Mouse (Mus musculus): ENCODE results near the gene Pik3ap1. TPM values are rescaled to one million over a fixed set of nuclear protein-coding genes. Genes with fewer than 3 reads are reported as not detected.

Gene Pik3ap1
- polyA plus RNA-seq, 1 experiment, result 0.05 TPM

DNA sequence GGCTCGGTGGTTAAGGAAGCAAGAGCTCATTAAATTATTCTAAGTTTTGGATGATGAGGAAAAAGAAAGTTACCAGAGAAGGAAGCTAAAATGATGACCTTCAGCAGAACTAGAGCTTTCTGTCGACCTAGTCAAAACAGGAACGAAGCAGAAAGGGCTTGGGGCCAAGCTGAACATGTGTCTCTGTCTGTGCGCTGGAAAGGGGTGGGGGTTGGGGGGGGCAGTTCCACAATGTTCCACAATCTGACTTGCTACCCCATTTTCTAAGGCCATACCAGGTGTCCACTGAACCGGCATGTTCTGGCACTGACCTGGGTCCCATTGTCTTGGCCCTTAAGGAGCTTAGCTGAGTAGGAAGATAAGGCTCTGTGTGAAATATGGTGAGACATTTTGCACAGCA lies 43.2 kb downstream of the Pik3ap1 start:
- no peaks in the 10 kb centered on the region for H3K36me3 ChIP-seq (ENCODE audit: control insufficient read depth)
- H3K4me1 ChIP-seq (ENCODE audit: control insufficient read depth), result peaks cover 3% of the 10 kb centered on the region

DNA sequence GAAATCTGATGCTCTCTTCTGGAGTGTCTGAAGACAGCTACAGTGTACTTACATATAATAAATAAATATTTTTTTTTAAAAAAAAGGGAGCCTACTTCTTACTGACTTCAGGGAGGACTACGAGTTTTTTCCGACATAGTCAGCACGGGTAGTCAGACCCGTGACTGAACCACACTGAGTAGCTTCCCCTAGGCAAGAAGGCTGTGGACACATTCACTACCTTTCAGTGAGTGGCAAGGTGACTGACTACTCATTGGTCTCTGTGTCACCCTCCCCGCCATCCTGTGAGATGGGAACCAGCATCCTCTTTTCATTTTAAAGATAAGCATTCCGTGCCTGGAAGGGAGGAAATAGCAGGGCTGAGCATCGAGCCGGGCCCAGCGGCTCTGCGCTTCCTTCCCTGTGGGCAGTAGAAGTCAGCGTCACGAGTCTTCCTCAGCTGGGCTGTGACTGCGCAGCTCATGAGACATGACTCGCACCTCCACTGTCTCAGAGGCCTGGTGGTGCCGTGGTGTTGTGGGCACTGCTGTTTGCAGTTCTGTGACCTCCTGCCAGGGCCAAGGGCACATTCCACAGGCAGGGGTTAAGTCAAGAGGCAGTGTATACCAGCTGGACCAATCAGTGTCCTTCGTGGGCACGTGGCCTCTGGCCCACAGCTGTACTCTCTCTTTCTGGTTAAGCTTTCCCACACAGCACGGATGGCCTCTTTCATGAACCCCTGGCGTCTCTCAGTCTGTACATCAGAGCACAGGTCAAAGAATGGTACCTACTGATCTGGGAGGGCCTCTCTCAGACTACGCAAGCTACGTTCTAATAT lies 45.7 kb downstream of the Pik3ap1 start:
- peaks cover 3% of the 10 kb centered on the region for H3K4me1 ChIP-seq (ENCODE audit: control insufficient read depth)
- TF ChIP-seq GATA1 (IDR thresholded peaks at IDR 0.05; ENCODE audit: low read length) (no peak), TAL1 (IDR thresholded peaks at IDR 0.05; ENCODE audit: low read length) (no peak)
- no peak overlapping the region for H3K4me3 ChIP-seq (replicated peaks)

More for the DNA sequence above, 43.2 kb downstream of the Pik3ap1 start:
- TF ChIP-seq TAL1 (IDR thresholded peaks at IDR 0.05; ENCODE audit: low read length), result no peak
- TF ChIP-seq GATA1 (IDR thresholded peaks at IDR 0.05; ENCODE audit: low read length), result no peak
- H3K9me3 ChIP-seq (ENCODE audit: control insufficient read depth, low read length), result no peaks in the 10 kb centered on the region
- H3K27me3 ChIP-seq (ENCODE audit: control insufficient read depth), result peaks cover 4% of the 10 kb centered on the region; the same call in 1 of the 2 replicates
- no peak overlapping the region for H3K4me3 ChIP-seq (replicated peaks)

DNA sequence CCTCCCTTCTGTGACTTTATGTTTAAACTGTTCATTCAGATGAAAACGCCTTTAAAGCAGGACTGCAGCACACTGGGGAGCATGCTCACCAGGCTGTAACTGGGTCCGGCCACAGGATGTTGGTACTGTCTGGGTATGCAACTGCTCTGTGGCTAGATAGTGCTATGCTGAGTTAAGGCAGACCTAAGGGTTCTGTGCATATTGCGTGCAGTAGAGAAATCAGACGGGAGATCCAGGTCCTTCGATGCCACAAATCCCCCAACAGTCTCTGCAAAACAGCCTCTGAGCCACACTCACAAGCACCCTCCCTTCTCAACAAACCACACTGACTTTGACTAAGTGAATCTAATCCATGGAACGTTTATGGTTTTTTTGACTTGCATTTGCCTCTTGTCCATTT lies 46.5 kb downstream of the Pik3ap1 start:
- H3K4me3 ChIP-seq (replicated peaks), result no peak overlapping the region
- H3K27me3 ChIP-seq (ENCODE audit: control insufficient read depth), result peaks cover 4% of the 10 kb centered on the region; the same call in 1 of the 2 replicates
- H3K4me1 ChIP-seq (ENCODE audit: control insufficient read depth), result peaks cover 3% of the 10 kb centered on the region
- no peaks in the 10 kb centered on the region for H3K36me3 ChIP-seq (ENCODE audit: control insufficient read depth)
- H3K9me3 ChIP-seq (ENCODE audit: control insufficient read depth, low read length), result no peaks in the 10 kb centered on the region
- no peak for TF ChIP-seq TAL1 (IDR thresholded peaks at IDR 0.05; ENCODE audit: low read length)
- TF ChIP-seq GATA1 (IDR thresholded peaks at IDR 0.05; ENCODE audit: low read length), result no peak

More for the DNA sequence above, 45.7 kb downstream of the Pik3ap1 start:
- Histone ChIP-seq H3K36me3 (ENCODE audit: control insufficient read depth) (no peaks in the 10 kb centered on the region), H3K27me3 (ENCODE audit: control insufficient read depth) (peaks cover 4% of the 10 kb centered on the region; the same call in 1 of the 2 replicates), H3K9me3 (ENCODE audit: control insufficient read depth, low read length) (no peaks in the 10 kb centered on the region)

DNA sequence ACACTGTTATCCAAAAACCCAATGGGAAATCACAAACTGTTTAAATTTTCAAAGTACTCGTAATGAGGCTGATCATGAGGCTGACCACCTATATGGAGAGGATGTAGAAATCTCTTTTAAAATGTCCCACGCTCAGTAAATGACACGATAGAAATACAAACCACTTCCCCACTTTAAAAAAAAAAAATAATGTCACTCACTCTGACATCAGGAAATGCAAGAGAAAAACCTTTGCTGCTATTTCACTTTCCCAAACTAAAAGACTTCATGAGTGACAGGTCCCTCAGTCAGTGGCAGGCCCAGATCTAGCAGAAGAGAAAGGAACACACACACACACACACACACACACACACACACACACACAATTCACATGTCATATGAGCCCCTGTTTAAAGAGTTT lies 49.2 kb downstream of the Pik3ap1 start:
- Histone ChIP-seq H3K27me3 (ENCODE audit: control insufficient read depth) (peaks cover 4% of the 10 kb centered on the region; the same call in 1 of the 2 replicates), H3K9me3 (ENCODE audit: control insufficient read depth, low read length) (no peaks in the 10 kb centered on the region), H3K4me1 (ENCODE audit: control insufficient read depth) (peaks cover 3% of the 10 kb centered on the region), H3K4me3 (replicated peaks) (no peak overlapping the region), H3K36me3 (ENCODE audit: control insufficient read depth) (no peaks in the 10 kb centered on the region)
- TF ChIP-seq GATA1 (IDR thresholded peaks at IDR 0.05; ENCODE audit: low read length) (no peak), TAL1 (IDR thresholded peaks at IDR 0.05; ENCODE audit: low read length) (no peak)

DNA sequence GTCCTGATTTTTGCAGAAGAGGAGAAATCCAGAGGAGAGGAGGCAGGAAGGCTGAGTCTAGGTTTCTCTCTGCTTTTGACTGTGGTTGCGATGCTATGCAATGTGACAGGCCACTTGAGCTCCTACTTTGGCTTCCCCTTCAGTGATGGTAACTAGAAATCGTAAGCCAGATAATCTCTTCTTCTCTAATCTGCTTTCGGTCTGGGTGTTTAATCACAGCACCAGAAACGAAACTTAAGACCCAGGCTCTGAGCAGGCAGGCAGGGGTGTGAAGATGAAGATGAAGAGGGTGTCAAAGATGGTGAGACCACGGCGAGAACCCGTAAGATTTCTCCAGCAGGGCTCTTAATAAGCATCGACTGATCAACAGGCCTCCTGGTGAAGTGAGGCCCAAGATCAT lies 51.9 kb downstream of the Pik3ap1 start:
- Histone ChIP-seq H3K36me3 (ENCODE audit: control insufficient read depth) (no peaks in the 10 kb centered on the region), H3K4me1 (ENCODE audit: control insufficient read depth) (no peaks in the 10 kb centered on the region), H3K4me3 (replicated peaks) (no peak overlapping the region), H3K9me3 (ENCODE audit: control insufficient read depth, low read length) (no peaks in the 10 kb centered on the region), H3K27me3 (ENCODE audit: control insufficient read depth) (no peaks in the 10 kb centered on the region)
- TF ChIP-seq GATA1 (IDR thresholded peaks at IDR 0.05; ENCODE audit: low read length) (no peak), TAL1 (IDR thresholded peaks at IDR 0.05; ENCODE audit: low read length) (no peak)

DNA sequence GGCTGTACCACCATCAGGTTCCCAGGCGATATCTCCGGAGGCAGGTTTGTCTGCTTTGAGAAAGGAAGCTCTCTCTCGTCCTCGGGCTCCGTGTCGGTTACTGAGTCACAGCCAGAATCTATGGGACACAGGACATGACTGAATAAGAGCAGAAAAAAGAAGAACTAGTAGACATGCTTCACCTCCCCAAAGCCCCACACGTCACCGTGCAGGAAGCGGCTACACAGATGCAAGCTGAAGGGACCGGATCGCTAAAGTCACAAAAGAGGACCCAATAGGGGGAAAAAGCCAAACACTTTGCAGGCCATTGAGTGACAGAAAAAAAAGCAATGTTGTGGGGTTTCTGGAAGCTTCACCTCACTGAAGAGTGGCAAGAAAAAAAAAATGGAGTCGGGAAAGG lies 52.7 kb downstream of the Pik3ap1 start:
- Histone ChIP-seq H3K36me3 (ENCODE audit: control insufficient read depth) (no peaks in the 10 kb centered on the region; the same call in 1 of the 2 replicates), H3K4me3 (replicated peaks) (no peak overlapping the region), H3K9me3 (ENCODE audit: control insufficient read depth, low read length) (no peaks in the 10 kb centered on the region), H3K4me1 (ENCODE audit: control insufficient read depth) (no peaks in the 10 kb centered on the region), H3K27me3 (ENCODE audit: control insufficient read depth) (no peaks in the 10 kb centered on the region)
- TF ChIP-seq TAL1 (IDR thresholded peaks at IDR 0.05; ENCODE audit: low read length), result no peak
- TF ChIP-seq GATA1 (IDR thresholded peaks at IDR 0.05; ENCODE audit: low read length), result no peak

DNA sequence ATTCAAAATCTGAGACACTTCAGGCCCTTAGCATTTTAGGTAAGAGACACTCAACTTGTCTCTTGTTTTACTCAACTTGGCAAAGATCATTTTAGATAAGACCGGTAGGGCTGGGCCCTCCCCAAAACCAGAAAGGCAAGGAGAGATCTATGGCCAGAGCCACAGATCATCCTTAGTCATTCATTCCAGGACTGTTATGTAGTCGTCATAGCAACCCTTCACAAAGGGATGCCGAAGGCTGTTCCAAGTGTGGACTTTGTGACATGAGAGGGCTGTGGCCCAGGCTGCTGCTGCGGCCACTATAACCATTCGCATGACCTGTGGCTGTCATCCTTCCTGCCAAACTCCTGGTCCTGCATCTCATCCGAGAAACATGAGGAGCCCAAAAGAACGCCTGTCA lies 54.5 kb downstream of the Pik3ap1 start:
- Histone ChIP-seq H3K27me3 (ENCODE audit: control insufficient read depth) (no peaks in the 10 kb centered on the region), H3K36me3 (ENCODE audit: control insufficient read depth) (no peaks in the 10 kb centered on the region; the same call in 1 of the 2 replicates), H3K9me3 (ENCODE audit: control insufficient read depth, low read length) (no peaks in the 10 kb centered on the region), H3K4me3 (replicated peaks) (no peak overlapping the region), H3K4me1 (ENCODE audit: control insufficient read depth) (no peaks in the 10 kb centered on the region)
- TF ChIP-seq TAL1 (IDR thresholded peaks at IDR 0.05; ENCODE audit: low read length) (no peak), GATA1 (IDR thresholded peaks at IDR 0.05; ENCODE audit: low read length) (no peak)

DNA sequence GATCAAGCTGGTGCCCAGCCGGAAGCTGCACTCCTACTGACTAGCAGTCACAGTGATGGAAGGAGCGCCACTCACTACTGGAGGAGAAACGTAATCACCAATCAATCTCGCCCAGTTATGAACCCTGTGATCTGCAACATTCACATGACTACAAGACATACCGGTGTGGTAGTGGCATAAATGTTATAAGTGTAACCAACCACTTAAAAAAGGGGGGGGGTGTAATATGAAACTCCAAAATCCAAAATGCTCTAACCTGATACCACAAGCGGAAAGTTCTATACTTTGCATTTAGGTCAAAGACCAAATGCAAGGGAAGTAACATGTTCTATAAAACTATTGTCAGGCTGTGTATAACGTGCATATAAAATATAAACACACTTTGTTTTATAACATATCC lies 54.9 kb downstream of the Pik3ap1 start:
- Histone ChIP-seq H3K9me3 (ENCODE audit: control insufficient read depth, low read length) (no peaks in the 10 kb centered on the region), H3K4me1 (ENCODE audit: control insufficient read depth) (no peaks in the 10 kb centered on the region), H3K36me3 (ENCODE audit: control insufficient read depth) (no peaks in the 10 kb centered on the region; the same call in 1 of the 2 replicates), H3K4me3 (replicated peaks) (no peak overlapping the region), H3K27me3 (ENCODE audit: control insufficient read depth) (no peaks in the 10 kb centered on the region)
- TF ChIP-seq GATA1 (IDR thresholded peaks at IDR 0.05; ENCODE audit: low read length), result no peak
- no peak for TF ChIP-seq TAL1 (IDR thresholded peaks at IDR 0.05; ENCODE audit: low read length)

DNA sequence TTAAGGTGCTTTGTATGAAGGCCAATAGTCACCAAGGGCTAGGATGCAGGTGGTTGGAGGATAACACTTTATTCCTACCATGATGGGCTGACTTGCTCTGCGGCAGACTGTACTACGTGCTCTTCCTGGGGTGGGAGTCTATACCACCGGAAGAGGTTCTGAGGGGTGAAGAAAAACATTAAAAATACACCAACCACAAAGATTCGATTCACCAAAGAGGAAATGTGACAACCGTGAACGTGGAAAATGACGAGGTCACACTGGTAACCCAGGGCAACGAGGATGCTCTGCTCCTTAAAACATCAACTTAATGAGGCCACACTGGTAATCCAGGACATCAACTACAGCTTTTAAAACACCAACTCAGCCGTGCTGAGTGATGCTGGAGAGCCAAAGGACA lies 56.2 kb downstream of the Pik3ap1 start:
- TF ChIP-seq GATA1 (IDR thresholded peaks at IDR 0.05; ENCODE audit: low read length) (no peak), TAL1 (IDR thresholded peaks at IDR 0.05; ENCODE audit: low read length) (no peak)
- Histone ChIP-seq H3K4me3 (replicated peaks) (no peak overlapping the region), H3K27me3 (ENCODE audit: control insufficient read depth) (no peaks in the 10 kb centered on the region), H3K9me3 (ENCODE audit: control insufficient read depth, low read length) (no peaks in the 10 kb centered on the region), H3K4me1 (ENCODE audit: control insufficient read depth) (no peaks in the 10 kb centered on the region), H3K36me3 (ENCODE audit: control insufficient read depth) (no peaks in the 10 kb centered on the region; the same call in 1 of the 2 replicates)

Measured in erythroblast, embryonic 14.5 days (primary cell).